Mouse (Mus musculus) R1 (cell line): ENCODE measurements at regions not wholly inside any gene's neighbourhood (a gene's known extent, or its start where the extent isn't known, plus 50 kb on each side); places are given as distances from the start of the nearest gene placed in this dataset.

Experiments
- DNase-seq: peaks from one replicate; pipeline ENCODE4 v3.0.0-alpha.2; 2018; ENCODE audit warnings: low read depth, low spot score

GRCm38 (mm10) chr12:35317046-35317445 is 217.8 kb downstream of the Ahr start:
- no peak for DNase-seq

GRCm38 (mm10) chr12:35314035-35314434 is 220.8 kb downstream of the Ahr start:
- no peak for DNase-seq

DNA sequence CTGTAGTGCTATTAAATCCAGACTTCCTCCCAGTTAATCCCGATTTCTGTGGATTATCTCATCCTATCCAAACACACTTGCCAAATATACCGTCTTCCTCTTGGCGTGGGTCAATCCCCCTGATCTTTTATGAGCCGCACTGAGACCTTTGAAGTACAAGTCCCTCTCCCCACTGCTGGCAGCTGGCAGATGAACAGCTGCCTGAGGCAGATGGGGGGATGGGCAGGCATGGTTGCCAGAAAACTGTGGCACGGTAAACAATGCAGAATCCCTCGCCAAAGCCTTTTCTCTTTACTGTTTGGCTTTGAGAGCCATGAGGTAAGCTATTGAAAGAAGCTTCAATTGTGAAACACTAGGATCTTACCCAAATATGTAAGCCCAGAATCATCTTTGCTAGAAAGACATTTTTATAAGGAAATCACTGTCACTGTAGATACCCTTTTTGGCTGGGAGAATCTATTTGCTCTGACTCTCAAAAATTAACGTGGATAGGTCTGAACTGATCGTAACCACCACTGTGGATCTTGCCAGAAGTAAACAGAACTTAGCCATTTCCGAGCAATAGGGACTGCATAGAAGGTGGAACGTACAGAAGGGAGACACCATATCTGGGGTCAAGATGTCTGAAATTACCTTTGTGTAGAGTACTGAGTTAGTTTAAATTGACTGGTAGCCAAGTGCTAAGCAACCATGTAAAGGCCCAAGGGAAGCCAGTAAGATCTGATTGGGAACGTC is 221.5 kb downstream of the Ahr start:
- no peak for DNase-seq

DNA sequence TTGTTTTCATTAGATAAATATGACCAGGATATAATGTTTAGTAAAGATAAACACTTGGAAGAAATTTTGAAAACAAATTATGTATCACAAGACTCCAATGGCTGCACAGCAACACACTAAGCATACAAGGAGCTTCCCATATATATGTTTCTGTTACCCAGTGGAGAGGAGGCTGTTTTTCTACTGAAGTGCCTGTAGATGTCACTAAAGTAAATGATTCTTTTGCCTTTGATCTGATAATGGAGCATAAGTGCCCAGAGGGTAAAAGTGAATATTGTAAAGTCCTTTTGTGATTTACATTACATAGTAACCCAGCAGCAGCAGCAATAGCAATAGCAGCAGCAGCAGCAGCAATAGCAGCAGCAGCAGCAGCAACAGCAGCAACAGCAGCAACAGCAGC is 226.3 kb downstream of the Ahr start:
- no peak for DNase-seq

DNA sequence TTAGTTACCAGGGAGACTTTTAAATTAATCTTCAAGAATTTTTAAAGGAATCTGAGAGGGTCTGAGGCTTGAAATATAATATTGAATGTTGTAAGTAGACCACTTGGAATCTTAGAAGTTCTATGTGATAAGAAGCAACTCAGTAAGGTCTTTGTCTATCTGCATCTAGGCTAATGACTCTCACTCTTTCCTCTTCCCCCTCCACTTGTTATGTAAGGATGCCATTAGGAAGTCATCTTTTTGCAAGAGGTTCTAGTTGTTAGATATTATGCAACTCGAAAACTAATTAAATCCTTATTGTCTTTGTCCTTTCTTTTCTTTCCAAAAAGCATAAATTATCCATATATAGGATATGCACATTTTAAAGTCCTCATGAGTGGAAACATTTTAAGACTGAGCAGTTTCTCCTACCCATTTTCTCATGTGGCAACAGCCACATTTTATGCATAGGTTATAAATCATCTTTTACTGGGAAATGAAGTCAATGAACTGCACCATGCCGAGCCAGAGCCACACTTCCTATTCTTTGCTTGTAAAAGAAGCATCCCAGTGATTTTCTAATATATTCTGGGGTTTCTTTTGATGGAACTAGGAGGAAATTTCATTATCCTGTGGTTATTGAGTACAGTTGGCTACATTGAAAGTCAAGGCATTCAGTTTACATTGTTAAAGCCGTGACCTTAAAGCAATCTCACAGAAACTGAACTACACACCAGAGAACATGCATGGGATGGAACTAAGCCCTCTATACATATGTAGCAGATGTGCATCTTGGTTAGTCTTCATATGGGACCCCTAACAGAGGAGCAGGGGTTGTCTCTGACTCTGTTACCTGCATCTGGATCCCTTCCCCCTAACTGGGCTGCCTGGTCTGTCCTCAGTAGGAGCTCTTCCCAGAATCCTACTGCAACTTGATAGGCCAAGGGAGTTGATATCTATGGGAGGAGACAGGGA is 230.8 kb downstream of the Ahr start:
- no peak for DNase-seq

GRCm38 (mm10) chr12:35303188-35303587 is 231.7 kb downstream of the Ahr start:
- no peak for DNase-seq

GRCm38 (mm10) chr12:35294668-35295067 is 240.2 kb downstream of the Ahr start:
- DNase-seq: no peak

DNA sequence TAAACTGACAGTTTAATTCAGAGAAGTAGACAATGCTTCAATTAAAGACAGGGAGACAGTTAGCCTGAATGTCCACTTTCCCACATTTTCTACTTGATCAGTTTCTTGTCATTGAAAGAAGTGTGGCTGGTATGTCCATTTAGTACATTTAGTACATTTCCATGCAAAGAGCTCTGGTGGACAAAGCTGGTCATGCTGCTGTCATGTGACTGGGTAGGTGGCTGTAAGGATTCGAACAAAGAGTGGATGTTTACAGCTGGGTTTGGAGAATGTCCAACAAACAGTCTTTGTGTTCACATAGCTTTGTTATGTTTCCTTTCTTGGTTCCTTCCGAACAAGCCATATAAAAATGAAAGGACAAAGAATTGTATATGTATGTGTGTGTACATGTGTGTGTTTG is 241.3 kb downstream of the Ahr start:
- DNase-seq: no peak

- no peak for DNase-seq
These were observed 242.9 kb downstream of the Ahr start for GRCm38 (mm10) chr12:35291941-35292341.

GRCm38 (mm10) chr12:35287974-35288373 is 241.0 kb downstream of the Snx13 start:
- no peak for DNase-seq

GRCm38 (mm10) chr12:35287570-35287969 is 240.6 kb downstream of the Snx13 start:
- no peak for DNase-seq

DNA sequence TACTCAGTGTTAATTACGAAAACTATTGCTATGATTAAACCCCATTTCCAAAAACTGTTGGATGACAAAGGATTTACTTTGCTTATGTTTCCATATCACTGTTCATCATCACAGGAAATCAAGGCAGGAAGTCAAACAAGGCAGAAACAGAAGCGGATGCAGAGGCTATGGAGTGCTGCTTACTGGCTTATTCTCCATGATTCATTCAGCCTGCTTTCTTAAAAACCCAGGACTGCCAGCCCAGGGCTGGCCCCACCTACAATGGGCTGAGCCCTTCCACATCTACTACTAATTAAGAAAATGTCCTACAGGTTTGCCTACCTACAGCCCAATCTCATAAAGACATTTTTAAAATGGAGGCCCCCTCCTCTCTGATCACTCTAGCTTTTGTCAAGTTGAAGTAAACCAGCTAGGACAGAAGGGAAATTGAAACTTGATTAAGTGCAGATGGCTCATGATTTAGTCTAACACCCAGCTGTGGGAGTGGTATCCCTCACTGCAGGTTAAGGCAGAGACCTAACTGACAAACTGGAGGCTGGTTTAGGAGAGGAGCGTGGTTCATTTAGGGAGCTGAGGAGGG is 240.1 kb downstream of the Snx13 start:
- DNase-seq: no peak

DNA sequence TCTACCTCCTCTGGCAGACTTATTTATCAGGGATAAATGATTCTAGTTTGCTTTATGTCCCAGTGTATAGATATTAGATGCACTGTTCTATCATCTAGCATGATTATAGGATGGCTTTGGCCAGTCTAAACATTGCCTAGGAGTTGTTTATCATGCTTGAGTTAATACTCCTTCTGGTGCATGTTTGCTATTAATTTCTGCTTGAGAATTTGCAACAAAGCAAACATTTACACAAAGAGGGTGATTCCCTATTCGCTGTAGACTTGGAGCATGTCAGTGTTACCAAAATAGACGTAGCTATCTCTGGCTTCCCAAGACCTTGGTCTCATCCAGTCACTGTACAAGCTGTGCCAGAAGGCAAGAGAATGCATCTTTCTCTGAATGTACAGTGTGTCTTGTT is 237.4 kb downstream of the Snx13 start:
- no peak for DNase-seq

DNA sequence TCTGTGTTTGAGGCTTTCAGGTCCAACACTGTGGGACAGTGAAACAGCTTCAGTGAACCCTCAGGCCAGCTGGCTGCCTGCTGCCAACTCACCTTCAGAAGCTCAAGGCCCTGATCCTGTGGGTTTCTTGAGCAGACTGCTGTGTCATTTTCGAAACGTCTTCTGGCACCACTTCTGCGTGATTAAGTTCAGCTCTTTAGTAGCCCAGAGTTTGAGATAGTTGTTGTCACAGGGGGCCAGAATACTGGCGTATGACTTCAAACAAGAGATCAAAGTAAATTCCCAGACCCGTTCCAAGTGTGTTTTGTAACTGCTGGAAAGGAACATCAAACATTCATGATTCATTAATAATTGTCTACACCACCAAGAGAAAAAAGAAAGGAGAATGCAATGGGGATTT is 236.9 kb downstream of the Snx13 start:
- no peak for DNase-seq

GRCm38 (mm10) chr12:35283407-35283806 is 236.4 kb downstream of the Snx13 start:
- DNase-seq: no peak

- no peak for DNase-seq
These were observed 222.5 kb downstream of the Snx13 start for GRCm38 (mm10) chr12:35269465-35269864.

GRCm38 (mm10) chr12:35268006-35268405 is 221.0 kb downstream of the Snx13 start:
- no peak for DNase-seq

DNA sequence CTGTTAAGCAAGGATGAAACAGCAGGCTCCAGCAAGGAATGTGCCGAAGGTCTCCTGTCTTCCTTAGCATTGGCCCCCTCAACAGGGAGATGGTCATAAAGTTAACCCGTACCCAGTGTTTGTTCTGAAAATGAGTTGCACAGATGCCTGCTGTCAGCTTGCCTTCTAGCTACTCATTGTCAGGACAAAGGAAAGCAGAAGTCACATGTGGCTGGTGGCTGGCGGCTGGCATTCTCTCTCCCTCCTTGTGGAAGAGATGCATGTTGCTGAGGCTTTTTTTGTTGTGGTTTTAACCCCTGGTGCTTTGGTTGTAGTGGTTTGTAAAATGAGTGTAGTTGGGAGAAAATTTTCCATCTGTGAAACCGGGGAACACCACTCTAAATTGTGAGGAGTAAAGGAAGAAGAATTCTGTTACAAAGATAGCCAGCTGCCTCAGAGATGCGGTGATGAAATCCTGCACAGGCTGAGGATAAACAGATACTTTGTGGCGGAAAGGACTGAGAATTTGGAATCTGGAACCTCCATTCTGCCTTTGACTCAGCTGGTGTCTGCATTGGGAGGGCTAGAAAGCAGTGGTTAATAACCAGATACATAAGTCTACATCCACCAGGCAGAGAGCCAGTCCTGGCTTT is 220.2 kb downstream of the Snx13 start:
- DNase-seq: no peak

DNA sequence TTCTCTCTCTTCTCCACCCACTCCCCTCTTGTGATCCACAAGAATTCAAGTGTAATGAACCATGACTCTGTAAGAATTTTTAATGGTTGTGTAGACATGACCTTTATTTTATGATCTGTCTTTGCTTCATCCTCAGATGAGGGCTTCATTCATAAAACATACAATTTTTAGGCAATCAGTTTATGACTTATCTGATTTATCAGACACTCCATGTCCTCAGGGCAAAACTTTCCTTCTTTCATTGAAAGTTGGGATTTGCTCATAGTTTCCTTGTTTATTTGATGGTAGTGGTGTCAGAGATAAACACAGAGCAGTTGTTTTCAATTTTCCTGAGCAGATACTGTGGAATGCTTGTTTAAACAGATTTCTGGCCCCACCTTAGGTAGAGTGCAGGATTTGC is 212.8 kb downstream of the Snx13 start:
- DNase-seq: no peak

GRCm38 (mm10) chr12:35255723-35256401 is 208.9 kb downstream of the Snx13 start:
- DNase-seq: no peak

GRCm38 (mm10) chr12:35248476-35248875 is 201.5 kb downstream of the Snx13 start:
- DNase-seq: no peak
